Mouse (Mus musculus): ENCODE results near the gene Lrp5.

Gene Lrp5

DNA sequence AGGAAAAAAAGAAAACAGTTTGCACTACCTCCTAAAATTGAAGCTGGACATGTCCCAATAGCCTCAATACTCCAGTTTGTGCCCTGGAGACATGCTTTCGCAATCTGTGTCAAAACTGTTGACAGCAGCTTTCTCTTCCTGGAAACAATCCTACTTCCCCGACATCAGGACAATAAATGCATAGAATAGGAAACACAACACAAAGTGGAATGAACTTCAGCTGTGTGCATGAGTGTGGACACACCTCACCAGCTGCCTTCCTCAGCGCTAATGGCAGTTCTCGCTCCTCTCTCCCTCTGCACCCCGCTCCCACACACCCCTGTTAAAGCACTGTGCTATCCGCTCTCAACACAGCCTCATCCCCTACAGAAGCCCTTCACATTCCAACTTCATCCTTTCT, 123.6 kb downstream of the Lrp5 start:
- DNase-seq (ENCODE audit: low read depth in 1 of 2, low spot score in 2 of 2), result no peak

DNA sequence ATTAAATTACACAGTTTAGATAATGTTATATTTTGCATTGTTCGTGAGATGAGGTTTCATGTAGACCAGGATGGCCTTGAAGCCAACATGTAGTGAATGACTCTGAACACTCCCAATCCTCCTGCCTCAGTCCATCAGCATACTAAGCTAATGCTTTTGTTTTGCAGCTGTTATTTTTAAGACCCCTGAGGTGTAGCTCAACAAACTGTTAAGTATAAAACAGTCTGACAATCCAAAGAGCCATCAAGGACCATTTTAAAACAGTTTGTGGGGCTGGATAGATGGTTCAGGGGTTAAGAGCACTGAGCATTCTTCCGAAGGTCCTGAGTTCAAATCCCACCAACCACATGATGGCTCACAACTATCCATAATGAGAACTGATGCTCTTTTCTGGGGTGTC, 124.1 kb downstream of the Lrp5 start:
- DNase-seq (ENCODE audit: low read depth in 1 of 2, low spot score in 2 of 2), result no peak

DNA sequence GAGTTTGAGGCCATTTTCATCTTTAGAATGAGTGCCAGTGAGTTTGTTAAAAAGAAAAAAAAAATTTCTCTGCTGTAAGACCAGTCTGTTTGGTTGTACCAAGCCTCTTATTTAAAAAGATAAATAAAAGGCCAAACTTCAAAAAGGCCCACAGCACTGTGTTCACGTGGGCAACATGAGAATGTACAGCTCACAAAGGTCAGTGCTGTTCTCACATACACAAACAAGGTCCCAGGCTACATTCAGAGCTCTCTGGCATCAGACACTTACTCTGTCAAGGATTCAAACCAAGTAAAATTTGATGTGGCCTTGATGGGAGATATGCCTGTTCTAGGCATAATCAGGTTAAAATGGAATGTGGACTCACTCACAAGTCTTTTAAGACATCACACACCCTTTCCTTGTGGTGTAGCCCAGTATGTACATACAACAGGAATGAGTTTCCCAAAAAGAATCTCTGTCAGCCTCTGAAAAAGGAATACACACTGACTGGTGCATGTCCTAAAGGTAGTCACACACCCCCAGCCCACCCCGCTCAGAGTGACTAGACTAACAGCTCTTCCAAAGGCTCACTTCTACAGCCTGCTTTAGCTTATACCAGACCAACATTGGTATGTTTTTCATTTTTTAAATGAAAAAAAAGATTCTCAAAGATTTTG, 130.1 kb downstream of the Lrp5 start:
- DNase-seq (ENCODE audit: low read depth in 1 of 2, low spot score in 2 of 2), result no peak

DNA sequence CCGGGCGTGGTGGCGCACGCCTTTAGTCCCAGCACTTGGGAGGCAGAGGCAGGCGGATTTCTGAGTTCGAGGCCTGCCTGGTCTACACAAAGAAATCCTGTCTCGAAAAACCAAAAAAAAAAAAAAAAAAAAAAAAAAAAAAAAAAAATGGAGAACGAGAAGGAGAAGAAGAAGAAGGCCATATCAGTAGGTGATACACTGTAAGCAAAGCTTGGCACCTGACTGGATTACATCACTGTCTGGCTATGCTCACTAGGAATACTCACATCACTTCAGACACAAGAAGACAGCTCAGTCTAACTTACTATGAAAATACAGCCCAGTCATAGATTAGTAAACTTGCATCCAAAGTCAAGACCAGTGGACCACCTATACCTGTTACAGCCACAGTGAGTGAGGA, 131.6 kb downstream of the Lrp5 start:
- DNase-seq (ENCODE audit: low read depth in 1 of 2, low spot score in 2 of 2), result no peak

DNA sequence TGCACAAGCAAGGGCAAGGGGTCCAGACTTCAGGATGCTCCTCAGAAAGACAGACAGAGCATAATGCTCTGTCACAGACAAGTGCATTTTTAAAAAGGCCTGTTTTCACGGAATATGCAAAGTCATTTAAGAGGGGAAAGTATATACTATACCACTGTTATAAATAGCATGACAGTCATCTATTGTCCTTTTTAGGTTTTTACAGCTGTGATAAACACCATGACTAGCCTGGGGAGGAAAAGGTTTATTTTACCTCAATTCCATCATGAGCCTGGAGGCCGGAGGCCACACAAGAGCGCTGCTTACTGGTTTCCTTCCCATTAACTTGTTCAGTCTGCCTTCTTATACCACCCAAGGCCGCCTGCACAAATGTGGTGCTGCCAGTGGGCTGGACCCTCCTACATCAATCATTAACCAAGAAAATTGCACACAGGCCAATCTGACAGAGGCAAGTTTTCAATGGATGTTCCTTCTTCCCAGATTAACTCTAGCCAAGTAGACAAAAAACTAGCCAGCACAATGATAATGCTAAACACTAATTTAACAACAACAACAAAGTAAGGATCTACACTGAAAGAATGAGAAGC, 134.7 kb downstream of the Lrp5 start:
- DNase-seq (ENCODE audit: low read depth in 1 of 2, low spot score in 2 of 2), result no peak

DNA sequence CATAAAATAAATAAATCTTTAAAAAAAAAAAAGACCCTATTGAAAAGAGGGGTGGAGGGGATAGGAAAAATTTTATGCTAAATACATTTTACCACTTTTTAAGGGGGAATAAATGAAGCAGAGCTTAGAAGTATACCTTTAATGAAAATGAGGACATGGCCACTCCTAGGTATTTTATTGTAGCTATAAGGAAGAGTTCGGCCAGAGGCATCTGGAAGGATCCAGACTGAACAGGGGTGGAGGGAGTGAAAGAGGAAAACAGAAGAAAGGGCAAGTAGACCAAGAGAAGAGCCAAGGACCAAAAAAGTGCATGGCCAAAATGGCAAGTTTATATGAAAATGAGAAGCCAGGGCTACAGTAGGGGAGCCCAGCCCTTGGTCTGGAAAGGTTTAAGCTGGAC, 136.3 kb downstream of the Lrp5 start:
- no peak for DNase-seq (ENCODE audit: low read depth in 1 of 2, low spot score in 2 of 2)

DNA sequence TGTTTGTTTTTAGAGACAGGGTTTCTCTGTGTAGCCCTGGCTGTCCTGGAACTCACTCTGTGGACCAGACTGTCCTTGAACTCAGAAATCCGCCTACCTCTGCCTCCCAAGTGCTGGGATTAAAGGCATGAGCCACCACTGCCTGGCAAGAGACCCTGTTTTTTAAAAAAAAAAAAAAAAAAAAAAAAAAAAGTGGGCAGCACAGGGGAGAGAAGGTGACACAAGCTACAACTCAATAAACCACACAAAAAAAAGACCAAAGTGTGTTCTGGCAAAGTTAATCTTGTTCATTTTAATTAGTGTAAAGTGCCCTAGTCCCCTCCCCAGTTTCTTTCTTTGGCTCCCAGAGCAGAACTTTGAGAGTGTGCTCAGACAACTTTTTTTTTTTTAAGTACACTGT, 137.1 kb downstream of the Lrp5 start:
- DNase-seq (ENCODE audit: low read depth in 1 of 2, low spot score in 2 of 2), result no peak

DNA sequence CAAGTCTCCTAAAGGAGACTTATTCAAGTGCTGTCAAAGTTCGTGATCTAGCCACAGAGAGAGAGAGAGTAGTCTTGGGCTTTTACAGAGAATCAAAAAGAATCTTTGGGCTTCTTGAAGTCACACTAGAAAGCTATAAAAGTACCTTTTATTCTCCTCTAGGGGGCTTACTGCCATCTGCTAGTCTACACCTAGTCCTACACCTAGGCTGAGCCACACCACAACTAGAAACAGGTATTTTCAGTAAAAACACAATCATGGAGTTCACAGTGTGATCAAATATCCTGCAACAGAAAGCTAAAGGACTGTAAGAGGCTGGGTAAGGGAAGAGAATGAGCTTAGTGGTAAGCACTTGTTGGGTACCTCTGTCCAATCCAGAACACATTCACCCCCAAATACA, 138.1 kb downstream of the Lrp5 start:
- DNase-seq (ENCODE audit: low read depth in 1 of 2, low spot score in 2 of 2), result no peak

DNA sequence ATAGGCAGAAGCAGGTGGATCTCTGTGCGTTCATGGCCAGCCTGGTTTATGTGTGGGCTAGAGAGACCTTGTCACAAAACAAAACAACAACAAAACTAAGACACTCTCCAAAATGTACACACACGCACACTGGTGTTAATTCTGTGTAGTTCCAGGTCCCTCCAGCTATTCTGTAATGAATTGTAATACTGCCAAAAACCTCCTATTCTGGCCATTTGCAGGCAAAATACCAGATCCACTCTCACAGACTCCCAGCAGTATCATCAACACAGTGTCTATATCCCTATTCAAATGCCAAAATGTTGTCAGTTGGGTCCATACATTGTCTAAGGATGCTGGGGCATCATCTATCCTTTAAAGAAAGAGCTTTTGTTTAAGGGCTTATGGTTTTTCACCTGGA, 141.4 kb downstream of the Lrp5 start:
- no peak for DNase-seq (ENCODE audit: low read depth in 1 of 2, low spot score in 2 of 2)

DNA sequence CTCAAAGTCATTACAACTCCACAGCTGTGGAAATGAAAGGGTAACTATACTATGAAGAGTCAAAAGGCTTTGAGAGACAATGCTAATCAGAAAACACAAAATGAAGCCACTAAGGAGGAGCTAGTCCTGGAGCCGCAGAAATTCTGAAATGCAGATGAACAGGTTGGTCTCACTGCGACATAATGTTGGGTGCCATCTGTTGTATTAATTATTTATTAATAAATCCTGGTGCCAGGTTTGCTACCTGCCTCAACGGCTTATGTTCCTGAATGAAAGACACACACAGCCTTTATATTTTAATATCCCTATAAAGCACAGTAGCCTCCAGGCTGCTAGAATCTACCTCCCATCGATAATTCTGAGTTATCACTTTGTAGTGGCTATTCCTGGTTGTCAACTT, 143.8 kb downstream of the Lrp5 start:
- DNase-seq (ENCODE audit: low read depth in 1 of 2, low spot score in 2 of 2), result no peak

DNA sequence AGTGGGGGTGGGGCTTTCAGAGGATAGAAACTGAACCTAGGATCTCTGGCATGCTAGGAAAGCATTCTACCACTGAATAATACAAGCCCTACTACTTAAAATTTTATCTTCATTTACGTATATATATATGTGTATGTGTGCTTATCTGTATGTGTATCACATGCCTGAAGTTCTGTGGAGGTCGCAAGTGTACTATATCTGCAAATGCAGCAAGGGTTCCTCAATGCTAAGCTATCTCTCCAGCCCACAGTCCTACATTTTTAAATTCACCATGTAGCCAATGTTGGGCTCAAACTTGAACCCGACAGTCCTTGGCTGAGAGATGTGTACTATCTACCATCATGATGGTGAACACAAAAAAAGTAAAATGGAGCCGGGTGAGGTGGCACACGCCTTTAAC, 145.4 kb downstream of the Lrp5 start:
- no peak for DNase-seq (ENCODE audit: low read depth in 1 of 2, low spot score in 2 of 2)

DNA sequence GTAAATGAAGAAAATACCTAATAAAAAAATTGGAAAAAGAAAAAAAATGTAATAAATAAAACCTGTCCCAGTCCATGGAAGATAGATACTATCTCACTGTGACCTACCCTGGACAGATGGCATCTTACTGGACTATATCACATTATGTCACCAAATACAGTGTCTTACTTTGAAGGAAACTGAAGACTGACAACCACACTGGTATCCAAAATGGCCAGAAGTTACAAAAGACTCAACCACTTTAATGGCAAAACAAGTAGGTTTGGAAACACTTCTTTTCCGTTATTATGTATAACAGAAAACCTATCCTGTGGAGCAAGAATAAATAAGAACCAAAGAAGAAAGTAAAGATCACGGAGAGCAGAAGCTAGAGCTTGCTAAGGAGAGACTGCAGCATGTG, 146.1 kb downstream of the Lrp5 start:
- no peak for DNase-seq (ENCODE audit: low read depth in 1 of 2, low spot score in 2 of 2)

DNA sequence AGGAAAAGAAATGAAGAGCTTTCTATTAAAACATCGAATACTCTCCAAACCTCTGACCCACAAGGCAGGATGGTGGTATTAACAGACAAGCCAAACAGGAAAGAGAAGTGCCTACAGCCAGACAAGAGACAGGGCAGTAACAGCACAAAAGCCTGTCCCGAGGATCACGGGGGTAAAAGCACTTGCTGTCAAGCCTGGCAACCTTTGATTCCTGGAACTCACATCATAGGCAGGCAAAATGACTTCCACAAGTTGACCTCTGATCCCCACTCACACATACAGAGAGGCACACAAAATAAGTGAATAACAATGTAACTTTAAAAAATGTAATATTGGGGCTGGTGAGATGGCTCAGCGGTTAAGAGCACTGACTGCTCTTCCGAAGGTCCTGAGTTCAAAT, 146.9 kb downstream of the Lrp5 start:
- DNase-seq (ENCODE audit: low read depth in 1 of 2, low spot score in 2 of 2), result no peak

DNA sequence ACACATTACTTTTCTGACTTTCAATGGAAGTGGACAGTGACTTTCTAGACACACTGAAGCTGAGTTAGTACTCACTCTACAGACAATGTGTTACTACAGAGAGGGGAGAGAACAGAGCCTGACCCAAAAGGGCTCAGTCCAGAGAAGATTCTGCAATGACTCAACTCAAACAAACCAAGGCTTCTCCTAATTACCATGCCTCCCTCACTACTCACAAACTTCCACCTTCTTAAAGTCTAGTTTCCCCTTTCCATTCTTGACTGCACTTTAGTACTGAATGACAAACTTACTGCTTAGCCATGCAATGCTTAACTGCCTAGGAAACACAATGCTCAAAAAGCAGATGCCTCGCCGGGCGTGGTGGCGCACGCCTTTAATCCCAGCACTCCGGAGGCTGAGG, 148.7 kb downstream of the Lrp5 start:
- peak in 1 of 2 experiments; percentile 2 for DNase-seq (ENCODE audit: low read depth in 1 of 2, low spot score in 2 of 2)

DNA sequence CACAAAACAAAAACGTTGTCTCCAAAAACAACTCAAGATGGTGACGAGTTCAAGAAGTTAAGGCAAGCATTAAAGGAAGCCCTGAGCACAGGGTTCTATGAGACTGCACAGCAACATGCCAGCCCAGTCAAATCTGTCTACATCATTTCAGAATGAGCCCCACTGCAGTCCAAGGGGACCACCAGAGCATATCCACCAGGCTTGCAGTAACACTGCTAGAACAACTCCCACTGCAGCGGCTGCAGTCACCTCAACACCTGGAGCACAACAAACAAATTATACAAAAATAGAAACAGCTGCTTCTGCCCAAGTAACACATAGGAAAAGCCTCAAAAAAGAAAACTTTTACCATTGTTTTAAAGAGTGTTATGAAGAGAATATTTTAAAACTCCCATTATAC, 151.4 kb downstream of the Lrp5 start:
- no peak for DNase-seq (ENCODE audit: low read depth in 1 of 2, low spot score in 2 of 2)

All from monocyte, adult 2 months (primary cell).